Mouse (Mus musculus) fat pad, adult 2 months (tissue): Measurements from ENCODE around the gene Ctps.

Experiments used
- DNase-seq: peaks from one replicate; pipeline ENCODE4 v3.0.0-alpha.2; 2011; ENCODE audit warnings: low read depth, low spot score; ENCODE audit errors: extremely low read depth

Ctps gene

GRCm38 (mm10) chr4:120571070-120571464 lies 991 bp upstream of the Ctps start:
- no peak for DNase-seq

- DNase-seq, result no peak
Observed at GRCm38 (mm10) chr4:120570438-120571069, 478 bp upstream of the Ctps start.

- DNase-seq, result no peak
Observed at GRCm38 (mm10) chr4:120569025-120569424, 1.1 kb downstream of the Ctps start.

- DNase-seq, result no peak
Observed at GRCm38 (mm10) chr4:120568005-120568404, 2.1 kb downstream of the Ctps start.

- no peak for DNase-seq
Observed at GRCm38 (mm10) chr4:120565726-120566125, 4.3 kb downstream of the Ctps start.

- DNase-seq, result peak; percentile 90
Observed at GRCm38 (mm10) chr4:120556592-120556991, 13.5 kb downstream of the Ctps start.

GRCm38 (mm10) chr4:120544896-120545295 lies 25.2 kb downstream of the Ctps start:
- DNase-seq, result no peak

- DNase-seq, result no peak
Observed at GRCm38 (mm10) chr4:120538664-120539063, 31.4 kb downstream of the Ctps start.

GRCm38 (mm10) chr4:120531986-120532385 lies 38.1 kb downstream of the Ctps start, which contains the start of gene Slfnl1:
Gene Slfnl1, plus strand, starts transcription at chr4:120532231.
- DNase-seq, result no peak

GRCm38 (mm10) chr4:120528171-120528570 lies 41.9 kb downstream of the Ctps start:
- DNase-seq, result no peak

- DNase-seq, result no peak
Observed at GRCm38 (mm10) chr4:120523092-120523491, 47.0 kb downstream of the Ctps start.

GRCm38 (mm10) chr4:120522351-120522750 lies 47.7 kb downstream of the Ctps start:
- no peak for DNase-seq

GRCm38 (mm10) chr4:120521761-120522160 lies 48.3 kb downstream of the Ctps start:
- no peak for DNase-seq

- DNase-seq, result peak; percentile 91
Observed at GRCm38 (mm10) chr4:120517335-120517734, 52.7 kb downstream of the Ctps start.

GRCm38 (mm10) chr4:120516907-120517306 lies 53.2 kb downstream of the Ctps start:
- no peak for DNase-seq

- peak; percentile 93 for DNase-seq
Observed at GRCm38 (mm10) chr4:120516491-120516890, 53.6 kb downstream of the Ctps start.

- no peak for DNase-seq
Observed at GRCm38 (mm10) chr4:120514366-120514765, 55.7 kb downstream of the Ctps start.

- DNase-seq, result no peak
Observed at GRCm38 (mm10) chr4:120511203-120511602, 58.9 kb downstream of the Ctps start.

GRCm38 (mm10) chr4:120506955-120507354 lies 63.1 kb downstream of the Ctps start:
- no peak for DNase-seq
